Mouse (Mus musculus): ENCODE measurements around the gene Noxo1.

GRCm38 (mm10) chr17:24745526-24746497, 49.8 kb downstream of the Noxo1 start:
- peak; percentile 93 for TF ChIP-seq CTCF (IDR thresholded peaks at IDR 0.05; ENCODE audit: low read depth)
- no peak for TF ChIP-seq EP300 (IDR thresholded peaks at IDR 0.05; ENCODE audit: low read depth)
